Mouse (Mus musculus) ES-E14 (cell line): ENCODE measurements at regions not wholly inside any gene's neighbourhood (a gene's known extent, or its start where the extent isn't known, plus 50 kb on each side); places are given as distances from the start of the nearest gene placed in this dataset.

Experiments
- CHD2 ChIP-seq: IDR thresholded peaks from 2 replicates; pipeline ENCODE4 v1.6.1; 2014; ENCODE audit warnings: mild to moderate bottlenecking, low read depth, low read length, inconsistent platforms
- MAFK ChIP-seq: IDR thresholded peaks from 2 replicates; pipeline ENCODE4 v1.6.1; 2014; ENCODE audit warnings: mild to moderate bottlenecking, low read depth, low read length, inconsistent platforms; ENCODE audit not compliant: insufficient read depth
- ZC3H11A ChIP-seq: IDR thresholded peaks from 2 replicates; pipeline ENCODE4 v1.6.1; 2012; ENCODE audit warnings: low read depth, mild to moderate bottlenecking, inconsistent platforms, low read length, borderline replicate concordance

- TF ChIP-seq ZC3H11A (no peak), MAFK (no peak), CHD2 (no peak)
Measured at GRCm38 (mm10) chr1:59406741-59407306, 75.4 kb upstream of the Fzd7 start.
